Mouse (Mus musculus): ENCODE measurements at regions not wholly inside any gene's neighbourhood (a gene's known extent, or its start where the extent isn't known, plus 50 kb on each side); places are given as distances from the start of the nearest gene placed in this dataset.

DNA sequence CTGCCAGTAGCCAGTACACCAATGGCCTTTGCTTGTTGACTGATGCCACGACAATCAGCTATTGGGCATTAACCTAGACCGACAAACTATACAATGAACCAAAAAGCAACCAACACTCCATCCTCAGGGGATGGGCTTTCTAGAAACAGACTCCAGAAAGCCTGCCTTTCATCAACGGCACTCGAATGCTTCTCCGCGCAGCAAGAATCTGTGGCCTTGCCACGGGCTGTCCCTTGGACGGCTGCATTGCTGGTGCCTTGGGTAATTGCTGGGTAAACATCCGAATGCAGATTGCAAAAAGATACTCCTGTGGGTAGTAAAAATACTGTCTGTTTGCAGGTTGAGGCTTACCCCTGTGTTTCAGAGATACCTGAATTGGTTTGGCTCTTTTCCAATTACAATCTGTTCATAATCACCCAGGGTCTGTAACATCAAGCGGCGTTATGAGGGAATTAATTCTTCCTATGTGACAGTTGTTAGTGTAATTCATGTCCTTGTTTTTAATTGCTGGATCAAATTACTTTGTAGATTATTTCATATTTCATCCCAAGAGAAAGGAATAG, 319.0 kb upstream of the Kif2a start:
- TF ChIP-seq POLR2A (IDR thresholded peaks at IDR 0.05; ENCODE audit: insufficient read depth, low read depth, low read length) (no peak), CTCF (IDR thresholded peaks at IDR 0.05; ENCODE audit: insufficient read depth, low read depth, low read length) (no peak)
